Mouse (Mus musculus) hindbrain, embryonic 12.5 days (tissue): ENCODE results near the gene Gm10096. TPM values are rescaled to one million over a fixed set of nuclear protein-coding genes. Genes with fewer than 3 reads are reported as not detected.
"Not testable (repeated sequence)": the region's sequence is repeated elsewhere in the genome, so short reads cannot be mapped to it uniquely, and the experiment has no call there.

ENCODE experiments used
- ATAC-seq: fragments of 200-750 bp; cut with Nextera tagmentation; 2 replicates; pipeline ENCODE4 v1.8.0; 2017; ENCODE audit warnings: moderate TSS enrichment; ENCODE audit not compliant: low FRiP score
- H3K27ac ChIP-seq: fragments of 300-500 bp; sonication (generic); 2 replicates; pipeline ENCODE4 v1.5.1; 2016; ENCODE audit warnings: mild to moderate bottlenecking
- H3K27me3 ChIP-seq: fragments of 300-500 bp; sonication (generic); 2 replicates; pipeline ENCODE4 v1.6.1; 2016; ENCODE audit warnings: mild to moderate bottlenecking
- H3K36me3 ChIP-seq: fragments of 300-500 bp; sonication (generic); 2 replicates; pipeline ENCODE4 v1.6.1; 2016; ENCODE audit warnings: mild to moderate bottlenecking
- H3K4me1 ChIP-seq: fragments of 300-500 bp; sonication (generic); 2 replicates; pipeline ENCODE4 v1.6.1; 2016
- H3K4me2 ChIP-seq: fragments of 300-500 bp; sonication (generic); replicated peaks from 2 replicates; pipeline ENCODE4 v1.6.1; 2016; ENCODE audit warnings: mild to moderate bottlenecking
- H3K4me3 ChIP-seq: fragments of 300-500 bp; sonication (generic); 2 replicates; pipeline ENCODE4 v1.5.1; 2016; ENCODE audit warnings: mild to moderate bottlenecking
- H3K9ac ChIP-seq: fragments of 300-500 bp; sonication (generic); 2 replicates; pipeline ENCODE4 v1.6.1; 2016; ENCODE audit warnings: mild to moderate bottlenecking, moderate library complexity
- H3K9me3 ChIP-seq: fragments of 300-500 bp; sonication (generic); replicated peaks from 2 replicates; pipeline ENCODE4 v1.6.1; 2016; ENCODE audit warnings: mild to moderate bottlenecking
- WGBS: fragments of 180-500 bp; shearing (Covaris S2); methylation state at CpG from one replicate; pipeline ENCODE4 v1.1.7; 2016; 5-methylcytosine and 5-hydroxymethylcytosine counted together
- polyA plus RNA-seq: library from polyadenylated mRNA; unstranded; fragments of >200 nt; fragmentation: Nextera tagmentation; extraction: Ambion mirVana; gene quantifications from 2 replicates; pipeline ENCODE4 v1.2.1, GENCODE M21; 2016

Gene Gm10096
- polyA plus RNA-seq, result not detected in 2 replicates

GRCm38 (mm10) chrX:28954602-28955001 lies at the start of gene Gm10096:
Gene Gm10096 (minus strand): TSS chrX:28954702.
- not testable (repeated sequence) for H3K36me3 ChIP-seq, H3K27ac ChIP-seq, H3K4me2 ChIP-seq, H3K9ac ChIP-seq, H3K9me3 ChIP-seq, ATAC-seq, H3K4me3 ChIP-seq, H3K4me1 ChIP-seq, H3K27me3 ChIP-seq
- WGBS, result no CpG with 5 or more reads among the region's 5 CpGs
